Mouse (Mus musculus) forelimb bud, embryonic 11.5 days (tissue): ENCODE data around the gene Gm47959.
A peak's percentile ranks its signal among the peaks of the same experiment; 100 is the strongest.

Source experiments
- DNase-seq: peaks from one replicate; pipeline ENCODE4 v3.0.0-alpha.2; 2012; ENCODE audit warnings: low read depth, low spot score

Gene Gm47959

GRCm38 (mm10) chr1:83032508-83032907 lies 32.2 kb downstream of the Gm47959 start:
- DNase-seq: no peak

GRCm38 (mm10) chr1:83034509-83034908 lies 34.2 kb downstream of the Gm47959 start:
- no peak for DNase-seq

- no peak for DNase-seq
Measured at GRCm38 (mm10) chr1:83036892-83037667, 36.7 kb downstream of the Gm47959 start.

- peak; percentile 41 for DNase-seq
Measured at GRCm38 (mm10) chr1:83038109-83038672, 37.8 kb downstream of the Gm47959 start, which contains the start of gene Slc19a3. Gene Slc19a3 (minus strand): TSS chr1:83038448.

GRCm38 (mm10) chr1:83039080-83039479 lies 38.7 kb downstream of the Gm47959 start:
- no peak for DNase-seq

- no peak for DNase-seq
Measured at GRCm38 (mm10) chr1:83042380-83042779, 42.0 kb downstream of the Gm47959 start, which contains the start of gene Krtap28-10. Gene Krtap28-10 (minus strand): TSS chr1:83042480.

GRCm38 (mm10) chr1:83044882-83045427 lies 44.6 kb downstream of the Gm47959 start, which contains the start of gene Gm47969:
Gene Gm47969 (plus strand): TSS chr1:83044932.
- DNase-seq: no peak
